Mouse (Mus musculus) stomach, postnatal 0 days (tissue): ENCODE results near the gene Tcf7l1.

ENCODE experiments used
- CTCF ChIP-seq: IDR thresholded peaks from 2 replicates; pipeline ENCODE4 v1.5.1; 2016; ENCODE audit warnings: antibody characterized with exemption, low read depth, mild to moderate bottlenecking, moderate library complexity
- EP300 ChIP-seq: optimal IDR thresholded peaks from 2 replicates; pipeline ENCODE3; 2016; ENCODE audit warnings: antibody characterized with exemption

DNA sequence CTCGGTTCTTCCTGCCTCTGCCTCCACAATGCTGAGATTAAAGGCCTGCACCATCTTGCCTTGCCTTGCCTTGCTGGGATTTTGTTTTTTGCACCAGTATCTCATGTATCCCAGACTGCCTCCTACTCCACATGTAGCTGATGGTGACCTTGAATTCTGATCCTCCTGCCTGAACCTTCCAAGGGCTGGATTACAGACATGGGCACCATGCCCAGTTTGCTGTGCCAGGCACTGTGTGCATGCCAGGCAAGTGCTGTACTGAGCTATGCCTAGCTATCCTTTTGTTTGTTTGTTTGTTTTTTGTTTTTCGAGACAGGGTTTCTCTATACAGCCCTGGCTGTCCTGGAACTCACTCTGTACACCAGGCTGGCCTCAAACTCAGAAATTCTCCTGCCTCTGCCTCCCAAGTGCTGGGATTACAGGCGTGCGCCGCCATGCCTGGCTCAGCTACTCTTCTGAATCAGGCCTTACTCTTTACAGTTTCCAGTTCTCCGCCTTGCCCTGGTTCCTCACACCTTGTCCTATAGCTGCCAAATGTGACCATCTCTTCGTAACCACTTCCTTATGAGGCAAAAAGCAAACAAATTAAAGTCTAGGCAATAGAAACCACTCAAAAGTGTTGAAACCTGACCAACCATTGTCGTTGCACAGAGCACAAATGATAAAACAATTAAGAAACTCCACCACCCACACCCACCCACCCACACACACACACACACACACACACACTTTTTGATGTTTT is 165.2 kb downstream of the Tcf7l1 start:
- TF ChIP-seq EP300 (no peak), CTCF (no peak)
